Mouse (Mus musculus): ENCODE data around the gene Lamc3.

- TF ChIP-seq POLR2A (IDR thresholded peaks at IDR 0.05; ENCODE audit: insufficient read depth, low read depth, low read length) (no peak), CTCF (IDR thresholded peaks at IDR 0.05) (no peak)
These were observed 10.6 kb upstream of the Lamc3 start for GRCm38 (mm10) chr2:31876446-31876845.

Data from heart, adult 2 months (tissue).